Mouse (Mus musculus): ENCODE measurements at regions not wholly inside any gene's neighbourhood (a gene's known extent, or its start where the extent isn't known, plus 50 kb on each side); places are given as distances from the start of the nearest gene placed in this dataset.

DNA sequence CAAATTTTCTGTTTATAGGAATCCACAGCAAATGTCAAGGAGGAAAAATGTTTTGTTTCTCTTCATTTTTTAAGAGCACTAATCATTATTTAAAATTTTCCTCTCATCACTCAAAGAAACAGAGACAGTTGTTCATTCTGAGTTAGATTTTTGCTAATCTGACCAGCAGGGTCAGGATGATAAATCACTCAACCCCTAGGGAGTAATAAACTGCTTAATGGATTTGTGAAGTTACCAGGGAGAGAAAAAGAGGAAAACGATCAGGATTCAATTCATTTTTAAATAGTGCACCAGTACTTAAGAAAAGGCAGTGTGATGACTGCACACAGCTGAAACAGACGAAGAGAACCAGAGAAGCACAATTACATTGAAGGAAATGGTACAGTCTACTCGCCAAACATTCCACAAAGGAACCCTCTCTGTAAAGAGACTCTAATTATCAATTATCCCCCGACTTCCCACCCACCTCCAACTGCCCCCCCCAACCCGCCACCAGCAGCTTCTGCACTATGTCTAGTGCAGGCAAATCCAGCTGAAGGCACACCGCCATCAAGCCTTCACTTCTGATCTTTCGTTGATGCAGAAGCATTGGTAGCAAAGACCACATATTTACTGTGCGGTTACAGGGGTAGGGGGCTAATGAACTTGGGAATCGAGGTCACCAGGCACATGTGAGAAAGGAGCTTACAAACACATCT, 481.9 kb downstream of the Psat1 start:
- Histone ChIP-seq H3K27ac (ENCODE audit: low read depth, low read length) (no peak overlapping the region), H3K4me2 (ENCODE audit: low read depth, low read length, poor library complexity, severe bottlenecking) (no peak overlapping the region), H3K9ac (replicated peaks; ENCODE audit: low read length, poor library complexity, severe bottlenecking) (no peak overlapping the region), H3K27me3 (ENCODE audit: insufficient read depth, low read length) (no peaks in the 10 kb centered on the region), H3K36me3 (ENCODE audit: insufficient read depth, low read length) (no peaks in the 10 kb centered on the region), H3K4me3 (ENCODE audit: low read depth, low read length) (no peak overlapping the region), H3K4me1 (ENCODE audit: insufficient read depth, low read length) (no peaks in the 10 kb centered on the region), H3K9me3 (ENCODE audit: low read length) (no peaks in the 10 kb centered on the region)
- ATAC-seq (ENCODE audit: low FRiP score) (no peak), DNase-seq (ENCODE audit: low spot score) (no peak)
- TF ChIP-seq CTCF (IDR thresholded peaks at IDR 0.05): no peak
- WGBS: 64% methylated on average over 9 of the region's 9 CpGs

DNA sequence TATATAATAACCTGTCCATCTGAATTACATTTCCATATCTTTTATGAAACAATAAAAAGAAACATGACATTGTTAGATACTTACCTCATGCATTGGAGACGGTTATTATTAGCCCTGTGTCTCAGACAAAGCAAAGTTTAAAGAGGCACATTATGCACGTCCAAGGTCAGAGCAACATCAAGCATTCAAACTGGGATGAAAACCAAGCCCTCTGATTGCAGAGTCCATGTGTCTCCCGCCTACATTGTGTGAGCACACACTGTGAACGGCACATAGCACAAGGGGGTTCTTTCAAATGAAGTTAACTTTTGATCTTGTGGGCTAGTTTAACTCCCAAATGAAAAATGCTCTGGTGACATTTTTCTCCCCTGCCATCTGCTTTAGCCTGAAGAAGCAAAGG, 489.3 kb downstream of the Psat1 start:
- DNase-seq (ENCODE audit: low spot score): no peak
- no peaks in the 10 kb centered on the region for H3K27me3 ChIP-seq (ENCODE audit: insufficient read depth, low read length)
- WGBS: 30% methylated on average over 4 of the region's 4 CpGs
- no peak overlapping the region for H3K27ac ChIP-seq (ENCODE audit: low read depth, low read length)
- no peak overlapping the region for H3K9ac ChIP-seq (replicated peaks; ENCODE audit: low read length, poor library complexity, severe bottlenecking)
- ATAC-seq (ENCODE audit: low FRiP score): no peak
- H3K36me3 ChIP-seq (ENCODE audit: insufficient read depth, low read length): no peaks in the 10 kb centered on the region
- no peaks in the 10 kb centered on the region for H3K9me3 ChIP-seq (ENCODE audit: low read length)
- no peak overlapping the region for H3K4me3 ChIP-seq (ENCODE audit: low read depth, low read length)
- H3K4me2 ChIP-seq (ENCODE audit: low read depth, low read length, poor library complexity, severe bottlenecking): no peak overlapping the region
- no peak for TF ChIP-seq CTCF (IDR thresholded peaks at IDR 0.05)
- no peaks in the 10 kb centered on the region for H3K4me1 ChIP-seq (ENCODE audit: insufficient read depth, low read length)

DNA sequence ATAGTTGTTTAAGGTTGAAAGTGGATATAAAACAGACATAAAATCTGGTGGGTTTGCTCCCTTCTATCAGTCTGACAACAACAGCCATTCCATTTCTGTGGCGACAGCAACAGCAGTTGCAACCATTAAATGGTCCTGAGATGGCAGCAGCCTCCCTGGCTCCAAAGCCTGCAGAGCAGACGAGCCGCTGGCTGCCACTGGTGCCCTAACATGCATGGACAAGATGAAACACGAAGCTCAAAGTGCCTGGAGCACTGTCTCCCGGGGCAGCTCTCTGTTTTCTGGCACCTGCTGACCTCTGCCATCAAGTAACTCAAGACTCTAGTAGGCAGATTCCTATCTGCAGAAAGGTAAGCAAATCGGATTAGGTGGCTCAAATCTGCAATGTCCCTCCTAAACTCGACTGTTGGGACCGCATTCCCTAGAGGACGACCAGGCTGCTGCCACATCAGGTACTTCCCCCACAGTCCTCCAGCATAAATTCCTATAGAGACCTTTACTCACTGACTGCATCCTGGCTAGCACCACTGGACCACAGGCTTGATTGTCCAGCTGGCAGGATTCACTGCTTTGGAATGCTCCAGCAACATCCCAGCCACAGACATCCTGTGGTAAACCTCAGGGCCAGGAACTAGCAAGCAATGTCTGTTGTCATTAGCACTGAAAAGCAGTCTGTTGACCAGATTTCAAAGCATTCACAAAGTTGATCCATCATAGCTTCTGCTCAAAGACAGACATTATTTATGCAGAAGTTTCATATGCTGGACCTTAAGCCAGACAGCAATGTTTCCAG, 490.0 kb downstream of the Psat1 start:
- no peak overlapping the region for H3K4me3 ChIP-seq (ENCODE audit: low read depth, low read length)
- ATAC-seq (ENCODE audit: low FRiP score) (0 out of 2 replicates have a peak, but pooled peaks have one; percentile 60), DNase-seq (ENCODE audit: low spot score) (peak; percentile 10)
- no peaks in the 10 kb centered on the region for H3K9me3 ChIP-seq (ENCODE audit: low read length)
- TF ChIP-seq CTCF (IDR thresholded peaks at IDR 0.05): 0 out of 2 replicates have a peak, but pooled peaks have one; percentile 2
- no peaks in the 10 kb centered on the region for H3K36me3 ChIP-seq (ENCODE audit: insufficient read depth, low read length)
- no peak overlapping the region for H3K9ac ChIP-seq (replicated peaks; ENCODE audit: low read length, poor library complexity, severe bottlenecking)
- 49% methylated on average over 9 of the region's 9 CpGs for WGBS
- no peak overlapping the region for H3K27ac ChIP-seq (ENCODE audit: low read depth, low read length)
- H3K4me1 ChIP-seq (ENCODE audit: insufficient read depth, low read length): no peaks in the 10 kb centered on the region
- H3K27me3 ChIP-seq (ENCODE audit: insufficient read depth, low read length): no peaks in the 10 kb centered on the region
- no peak overlapping the region for H3K4me2 ChIP-seq (ENCODE audit: low read depth, low read length, poor library complexity, severe bottlenecking)

DNA sequence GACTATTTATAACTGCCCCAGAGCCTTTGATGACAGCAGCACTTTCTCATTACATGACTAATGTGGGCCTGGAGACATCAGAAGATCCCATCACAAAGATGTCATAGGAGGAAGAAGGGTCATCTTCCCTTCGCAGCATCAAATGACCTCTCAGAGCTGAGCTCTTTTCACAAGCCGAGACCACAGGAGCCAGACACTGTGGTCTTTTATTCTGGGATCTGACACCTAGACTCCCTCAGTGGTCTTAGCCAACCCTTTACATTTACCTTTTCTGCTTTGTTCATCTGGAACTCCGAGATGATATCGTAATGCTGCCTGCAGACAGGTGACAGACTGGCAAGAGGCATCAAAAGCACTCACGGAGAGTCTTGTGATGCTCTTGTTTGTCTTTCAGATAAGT, 498.1 kb downstream of the Psat1 start:
- H3K9ac ChIP-seq (replicated peaks; ENCODE audit: low read length, poor library complexity, severe bottlenecking): no peak overlapping the region
- no peak overlapping the region for H3K4me3 ChIP-seq (ENCODE audit: low read depth, low read length)
- H3K9me3 ChIP-seq (ENCODE audit: low read length): no peaks in the 10 kb centered on the region
- no peak for DNase-seq (ENCODE audit: low spot score)
- no peaks in the 10 kb centered on the region for H3K27me3 ChIP-seq (ENCODE audit: insufficient read depth, low read length)
- 58% methylated on average over 5 of the region's 5 CpGs for WGBS
- no peak for ATAC-seq (ENCODE audit: low FRiP score)
- no peaks in the 10 kb centered on the region for H3K36me3 ChIP-seq (ENCODE audit: insufficient read depth, low read length)
- no peaks in the 10 kb centered on the region for H3K4me1 ChIP-seq (ENCODE audit: insufficient read depth, low read length)
- no peak overlapping the region for H3K27ac ChIP-seq (ENCODE audit: low read depth, low read length)
- TF ChIP-seq CTCF (IDR thresholded peaks at IDR 0.05): no peak
- H3K4me2 ChIP-seq (ENCODE audit: low read depth, low read length, poor library complexity, severe bottlenecking): no peak overlapping the region

DNA sequence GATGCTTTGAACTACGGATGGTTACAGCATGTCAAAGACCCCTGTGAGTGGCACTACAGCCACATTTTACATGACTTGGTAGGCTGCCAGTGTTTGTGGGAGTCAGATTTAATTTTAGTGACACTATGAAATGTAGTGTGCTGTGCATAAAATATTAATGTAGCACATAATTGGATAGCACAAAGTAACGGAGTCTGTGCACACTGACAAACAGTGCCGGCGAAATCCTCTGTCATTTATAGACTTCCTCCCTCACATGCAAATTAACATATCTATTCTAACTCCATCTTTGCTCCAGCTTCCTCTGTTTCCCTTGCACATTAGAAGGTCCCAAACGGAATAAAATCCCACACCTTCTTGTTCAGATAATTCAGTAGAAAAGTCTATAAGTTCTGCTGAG, 515.3 kb downstream of the Psat1 start:
- no peaks in the 10 kb centered on the region for H3K27me3 ChIP-seq (ENCODE audit: insufficient read depth, low read length)
- ATAC-seq (ENCODE audit: low FRiP score) (no peak), DNase-seq (ENCODE audit: low spot score) (no peak)
- H3K4me2 ChIP-seq (ENCODE audit: low read depth, low read length, poor library complexity, severe bottlenecking): no peak overlapping the region
- TF ChIP-seq CTCF (IDR thresholded peaks at IDR 0.05): no peak
- 49% methylated on average over 5 of the region's 5 CpGs for WGBS
- no peaks in the 10 kb centered on the region for H3K4me1 ChIP-seq (ENCODE audit: insufficient read depth, low read length)
- H3K27ac ChIP-seq (ENCODE audit: low read depth, low read length): no peak overlapping the region
- H3K4me3 ChIP-seq (ENCODE audit: low read depth, low read length): no peak overlapping the region
- H3K36me3 ChIP-seq (ENCODE audit: insufficient read depth, low read length): no peaks in the 10 kb centered on the region
- H3K9ac ChIP-seq (replicated peaks; ENCODE audit: low read length, poor library complexity, severe bottlenecking): no peak overlapping the region
- H3K9me3 ChIP-seq (ENCODE audit: low read length): no peaks in the 10 kb centered on the region

DNA sequence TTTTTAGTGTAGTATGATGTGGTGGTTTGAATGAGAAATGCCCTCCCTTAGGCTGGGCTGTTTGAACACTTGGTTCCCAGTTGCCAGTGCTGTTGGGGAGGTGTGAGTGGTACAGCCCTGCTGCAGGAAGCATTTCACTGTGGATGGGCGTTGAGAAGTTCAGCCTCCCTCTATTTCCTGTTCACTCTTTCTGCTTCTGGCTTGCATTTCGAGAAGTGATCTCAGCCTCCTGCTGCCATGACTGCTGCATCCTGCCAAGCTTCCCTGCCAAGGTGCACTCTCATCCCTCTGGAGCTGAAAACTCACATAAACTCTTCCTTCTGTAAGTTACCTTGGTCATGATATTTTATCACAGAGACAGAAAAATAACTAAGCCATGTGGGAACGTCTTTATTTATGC, 525.8 kb downstream of the Psat1 start:
- Histone ChIP-seq H3K36me3 (ENCODE audit: insufficient read depth, low read length) (no peaks in the 10 kb centered on the region), H3K9me3 (ENCODE audit: low read length) (no peaks in the 10 kb centered on the region), H3K27me3 (ENCODE audit: insufficient read depth, low read length) (no peaks in the 10 kb centered on the region), H3K4me1 (ENCODE audit: insufficient read depth, low read length) (no peaks in the 10 kb centered on the region), H3K27ac (ENCODE audit: low read depth, low read length) (no peak overlapping the region), H3K9ac (replicated peaks; ENCODE audit: low read length, poor library complexity, severe bottlenecking) (no peak overlapping the region), H3K4me3 (ENCODE audit: low read depth, low read length) (no peak overlapping the region), H3K4me2 (ENCODE audit: low read depth, low read length, poor library complexity, severe bottlenecking) (no peak overlapping the region)
- ATAC-seq (ENCODE audit: low FRiP score) (no peak), DNase-seq (ENCODE audit: low spot score) (no peak)
- no peak for TF ChIP-seq CTCF (IDR thresholded peaks at IDR 0.05)
- 67% methylated on average over 3 of the region's 3 CpGs for WGBS
